Mouse (Mus musculus): Measurements from ENCODE around the gene Sbf2. TPM values are rescaled to one million over a fixed set of nuclear protein-coding genes. Genes with fewer than 3 reads are reported as not detected.
"Not testable (repeated sequence)": the region's sequence is repeated elsewhere in the genome, so short reads cannot be mapped to it uniquely, and the experiment has no call there.

Sbf2 gene
- polyA plus RNA-seq, 1 experiment: 5.5 TPM

- Histone ChIP-seq H3K27ac (ENCODE audit: insufficient read depth, low read length) (no peak overlapping the region), H3K27me3 (ENCODE audit: control insufficient read depth, insufficient read depth, low read length) (no peaks in the 10 kb centered on the region)
Measured at GRCm38 (mm10) chr7:110649133-110649987, 34.6 kb upstream of the Sbf2 start.

GRCm38 (mm10) chr7:110648455-110649085, 33.8 kb upstream of the Sbf2 start:
- TF ChIP-seq POLR2A (IDR thresholded peaks at IDR 0.05; ENCODE audit: low read depth, low read length) (no peak), CTCF (IDR thresholded peaks at IDR 0.05; ENCODE audit: extremely low read depth, insufficient read depth, insufficient read length, insufficient replicate concordance) (no peak)
- DNase-seq (ENCODE audit: low read depth in 1 of 2, low spot score in 2 of 2): no peak
- no peaks in the 10 kb centered on the region for H3K27me3 ChIP-seq (ENCODE audit: control insufficient read depth, insufficient read depth, low read length)
- no peaks in the 10 kb centered on the region for H3K36me3 ChIP-seq (ENCODE audit: control insufficient read depth, insufficient read depth, low read length)
- 0 out of 2 replicates have a peak overlapping the region, but pooled peaks have one; percentile 18 for H3K27ac ChIP-seq (ENCODE audit: insufficient read depth, low read length)
- H3K4me3 ChIP-seq (ENCODE audit: extremely low read depth, insufficient read depth, insufficient read length): no peak overlapping the region
- WGBS: 89% methylated on average over 13 of the region's 13 CpGs
- no peaks in the 10 kb centered on the region; the same call in 1 of the 2 replicates for H3K4me1 ChIP-seq (ENCODE audit: control insufficient read depth, insufficient read depth, insufficient read length)

More at GRCm38 (mm10) chr7:110649133-110649987, 34.6 kb upstream of the Sbf2 start:
- TF ChIP-seq CTCF (IDR thresholded peaks at IDR 0.05; ENCODE audit: extremely low read depth, insufficient read depth, insufficient read length, insufficient replicate concordance): no peak
- no peak for TF ChIP-seq POLR2A (IDR thresholded peaks at IDR 0.05; ENCODE audit: low read depth, low read length)
- WGBS: 53% methylated on average over 6 of the region's 6 CpGs
- no peak for DNase-seq (ENCODE audit: low read depth in 1 of 2, low spot score in 2 of 2)
- H3K36me3 ChIP-seq (ENCODE audit: control insufficient read depth, insufficient read depth, low read length): no peaks in the 10 kb centered on the region
- no peak overlapping the region for H3K4me3 ChIP-seq (ENCODE audit: extremely low read depth, insufficient read depth, insufficient read length)
- no peaks in the 10 kb centered on the region; the same call in 1 of the 2 replicates for H3K4me1 ChIP-seq (ENCODE audit: control insufficient read depth, insufficient read depth, insufficient read length)

DNA sequence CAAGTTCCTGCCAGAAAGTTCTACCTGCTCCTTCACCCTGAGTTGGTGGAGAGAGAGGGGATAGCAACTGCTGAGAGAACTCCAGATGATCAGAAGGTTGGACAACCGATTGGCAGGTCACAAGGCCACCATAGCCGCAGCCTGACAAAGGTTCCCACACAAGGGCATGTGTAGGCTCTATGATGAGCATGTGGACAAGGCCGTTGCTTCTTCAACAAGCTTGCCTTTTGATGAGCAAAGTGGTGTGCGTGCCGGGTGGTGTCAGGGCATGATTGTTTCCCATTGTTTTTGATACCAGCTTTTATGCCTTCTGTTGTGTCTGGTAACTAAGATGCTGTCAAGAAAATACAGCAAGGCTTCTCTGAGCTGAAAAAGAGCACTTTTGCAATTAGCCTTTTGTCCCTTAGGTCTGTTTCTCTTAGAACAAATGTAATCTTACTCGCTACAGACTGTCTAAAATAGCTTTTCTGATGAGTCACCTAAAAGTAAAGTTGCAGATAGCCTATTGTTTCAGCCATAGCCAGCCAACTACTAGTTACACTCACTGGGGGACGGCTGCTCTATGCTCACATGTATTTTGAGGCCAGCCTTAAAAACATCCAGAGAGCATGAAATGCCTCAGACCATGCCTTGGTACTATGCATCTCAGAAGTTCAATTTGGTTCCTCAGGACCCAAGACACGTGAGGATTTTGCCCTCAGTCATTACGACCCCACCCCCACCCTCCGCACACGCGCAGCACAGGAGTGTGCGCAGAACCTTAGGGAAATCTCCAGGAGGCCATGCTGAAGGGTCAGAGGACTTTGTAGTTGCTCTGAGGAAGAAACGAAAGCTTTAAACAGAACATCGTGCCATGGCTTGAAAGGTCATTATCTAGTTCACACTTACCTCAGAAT, 33.1 kb upstream of the Sbf2 start:
- H3K4me1 ChIP-seq (ENCODE audit: control insufficient read depth, insufficient read depth, insufficient read length): no peaks in the 10 kb centered on the region; the same call in 1 of the 2 replicates
- WGBS: 89% methylated on average over 15 of the region's 15 CpGs
- no peak overlapping the region for H3K4me3 ChIP-seq (ENCODE audit: extremely low read depth, insufficient read depth, insufficient read length)
- no peak overlapping the region for H3K27ac ChIP-seq (ENCODE audit: insufficient read depth, low read length)
- H3K36me3 ChIP-seq (ENCODE audit: control insufficient read depth, insufficient read depth, low read length): no peaks in the 10 kb centered on the region
- TF ChIP-seq CTCF (IDR thresholded peaks at IDR 0.05; ENCODE audit: extremely low read depth, insufficient read depth, insufficient read length, insufficient replicate concordance) (no peak), POLR2A (IDR thresholded peaks at IDR 0.05; ENCODE audit: low read depth, low read length) (no peak)
- no peaks in the 10 kb centered on the region for H3K27me3 ChIP-seq (ENCODE audit: control insufficient read depth, insufficient read depth, low read length)
- DNase-seq (ENCODE audit: low read depth in 1 of 2, low spot score in 2 of 2): no peak

- Histone ChIP-seq H3K27ac (ENCODE audit: insufficient read depth, low read length) (no peak overlapping the region), H3K4me3 (ENCODE audit: extremely low read depth, insufficient read depth, insufficient read length) (no peak overlapping the region), H3K27me3 (ENCODE audit: control insufficient read depth, insufficient read depth, low read length) (no peaks in the 10 kb centered on the region), H3K36me3 (ENCODE audit: control insufficient read depth, insufficient read depth, low read length) (no peaks in the 10 kb centered on the region), H3K4me1 (ENCODE audit: control insufficient read depth, insufficient read depth, insufficient read length) (no peaks in the 10 kb centered on the region; the same call in 1 of the 2 replicates)
- TF ChIP-seq POLR2A (IDR thresholded peaks at IDR 0.05; ENCODE audit: low read depth, low read length) (no peak), CTCF (IDR thresholded peaks at IDR 0.05; ENCODE audit: extremely low read depth, insufficient read depth, insufficient read length, insufficient replicate concordance) (no peak)
- WGBS: 87% methylated on average over 8 of the region's 8 CpGs
- DNase-seq (ENCODE audit: low read depth in 1 of 2, low spot score in 2 of 2): no peak
Measured at GRCm38 (mm10) chr7:110646611-110647407, 32.1 kb upstream of the Sbf2 start.

GRCm38 (mm10) chr7:110645859-110646258, 31.1 kb upstream of the Sbf2 start:
- 67% methylated on average over 6 of the region's 6 CpGs for WGBS
- H3K27me3 ChIP-seq (ENCODE audit: control insufficient read depth, insufficient read depth, low read length): no peaks in the 10 kb centered on the region
- H3K4me3 ChIP-seq (ENCODE audit: extremely low read depth, insufficient read depth, insufficient read length): no peak overlapping the region
- no peak for DNase-seq (ENCODE audit: low read depth in 1 of 2, low spot score in 2 of 2)
- no peaks in the 10 kb centered on the region; the same call in 1 of the 2 replicates for H3K4me1 ChIP-seq (ENCODE audit: control insufficient read depth, insufficient read depth, insufficient read length)
- TF ChIP-seq CTCF (IDR thresholded peaks at IDR 0.05; ENCODE audit: extremely low read depth, insufficient read depth, insufficient read length, insufficient replicate concordance) (no peak), POLR2A (IDR thresholded peaks at IDR 0.05; ENCODE audit: low read depth, low read length) (no peak)
- no peaks in the 10 kb centered on the region for H3K36me3 ChIP-seq (ENCODE audit: control insufficient read depth, insufficient read depth, low read length)
- no peak overlapping the region for H3K27ac ChIP-seq (ENCODE audit: insufficient read depth, low read length)

DNA sequence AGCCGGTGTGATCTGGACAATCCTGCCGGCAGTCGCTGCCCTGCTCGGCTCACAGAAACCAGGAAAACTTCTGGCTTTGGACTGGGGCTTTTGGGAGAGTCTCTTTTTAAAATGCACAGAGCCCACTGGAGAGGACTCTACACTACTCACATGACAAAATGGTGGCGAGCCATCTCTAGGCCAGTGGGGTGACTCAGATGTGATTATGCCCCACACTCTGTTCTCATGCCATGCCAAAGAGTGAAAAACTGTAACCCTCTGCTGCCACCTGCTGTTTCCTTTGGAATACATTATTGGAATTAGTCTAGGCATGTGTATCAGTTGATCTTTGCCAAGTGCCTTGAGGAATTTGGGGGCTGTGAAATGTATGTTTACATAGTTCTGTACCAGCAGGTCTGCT, 30.6 kb upstream of the Sbf2 start:
- 83% methylated on average over 5 of the region's 5 CpGs for WGBS
- Histone ChIP-seq H3K36me3 (ENCODE audit: control insufficient read depth, insufficient read depth, low read length) (no peaks in the 10 kb centered on the region), H3K27ac (ENCODE audit: insufficient read depth, low read length) (no peak overlapping the region), H3K27me3 (ENCODE audit: control insufficient read depth, insufficient read depth, low read length) (no peaks in the 10 kb centered on the region), H3K4me3 (ENCODE audit: extremely low read depth, insufficient read depth, insufficient read length) (no peak overlapping the region), H3K4me1 (ENCODE audit: control insufficient read depth, insufficient read depth, insufficient read length) (no peaks in the 10 kb centered on the region; the same call in 1 of the 2 replicates)
- no peak for TF ChIP-seq CTCF (IDR thresholded peaks at IDR 0.05; ENCODE audit: extremely low read depth, insufficient read depth, insufficient read length, insufficient replicate concordance)
- TF ChIP-seq POLR2A (IDR thresholded peaks at IDR 0.05; ENCODE audit: low read depth, low read length): no peak
- no peak for DNase-seq (ENCODE audit: low read depth in 1 of 2, low spot score in 2 of 2)

GRCm38 (mm10) chr7:110639958-110640357, 25.2 kb upstream of the Sbf2 start:
- not testable (repeated sequence) for DNase-seq (ENCODE audit: low read depth in 1 of 2, low spot score in 2 of 2); H3K4me3 ChIP-seq (ENCODE audit: extremely low read depth, insufficient read depth, insufficient read length); H3K27ac ChIP-seq (ENCODE audit: insufficient read depth, low read length); H3K36me3 ChIP-seq (ENCODE audit: control insufficient read depth, insufficient read depth, low read length); H3K27me3 ChIP-seq (ENCODE audit: control insufficient read depth, insufficient read depth, low read length); H3K4me1 ChIP-seq (ENCODE audit: control insufficient read depth, insufficient read depth, insufficient read length)
- WGBS: 92% methylated on average over 3 of the region's 3 CpGs

Measured in spleen, adult 2 months (tissue).